Mouse (Mus musculus) heart, postnatal 10 days (tissue): Measurements from ENCODE around the gene Gm49322. TPM values are rescaled to one million over a fixed set of nuclear protein-coding genes. Genes with fewer than 3 reads are reported as not detected.

Source experiments
- DNase-seq, 2 experiments: peaks; one replicate each; pipeline ENCODE4 v3.0.0; 2021
- intact Hi-C: fragments of 180-260 bp; cut with DNase I; formaldehyde crosslinking; loops from one replicate; pipeline ENCODE4 v1.15.1; 2025
- total RNA-seq, 2 experiments: library from RNA; stranded (reverse); gene quantifications; 2 replicates each; pipeline ENCODE4 v1.2.3; 2021

Gene Gm49322
- total RNA-seq, 2 experiments from 2014 or later = 0.98 to 1.2 TPM

- no peak for DNase-seq
- intact Hi-C loops = no loop called here
These were observed 3.6 kb downstream of the Gm49322 start for GRCm38 (mm10) chr10:80609269-80609924.

GRCm38 (mm10) chr10:80610116-80610785, 4.4 kb downstream of the Gm49322 start:
- intact Hi-C loops = loop anchor here (2.0 kb wide), 1 partner anchor 31 kb away; no protein-coding TSS in a partner anchor
- no peak for DNase-seq

- intact Hi-C loops = loop anchor here (1.0 to 2.0 kb wide), 2 partner anchors 32 to 77 kb away; no protein-coding TSS in a partner anchor
These were observed 5.2 kb downstream of the Gm49322 start for GRCm38 (mm10) chr10:80611024-80611423.

GRCm38 (mm10) chr10:80611905-80612304, 6.1 kb downstream of the Gm49322 start:
- no peak for DNase-seq
- intact Hi-C loops = loop anchor here (1.0 to 2.0 kb wide), 2 partner anchors 33 to 76 kb away; no protein-coding TSS in a partner anchor

More at GRCm38 (mm10) chr10:80611024-80611423, 5.2 kb downstream of the Gm49322 start:
- DNase-seq = peak; percentile 58 to 73

GRCm38 (mm10) chr10:80613821-80614220, 8.0 kb downstream of the Gm49322 start:
- intact Hi-C loops = no loop called here

GRCm38 (mm10) chr10:80614351-80614750, 8.5 kb downstream of the Gm49322 start:
- DNase-seq = no peak
- intact Hi-C loops = no loop called here

More at GRCm38 (mm10) chr10:80613821-80614220, 8.0 kb downstream of the Gm49322 start:
- no peak for DNase-seq

GRCm38 (mm10) chr10:80618181-80618580, 12.4 kb downstream of the Gm49322 start:
- intact Hi-C loops = no loop called here
- DNase-seq = peak in 1 of 2 experiments; percentile 56

- intact Hi-C loops = no loop called here
- no peak for DNase-seq
These were observed 13.8 kb downstream of the Gm49322 start for GRCm38 (mm10) chr10:80619465-80620244.

- no peak for DNase-seq
- intact Hi-C loops = no loop called here
These were observed 14.5 kb downstream of the Gm49322 start for GRCm38 (mm10) chr10:80620365-80620764.

GRCm38 (mm10) chr10:80620796-80621689, 15.2 kb downstream of the Gm49322 start:
- intact Hi-C loops = no loop called here
- DNase-seq = no peak

- no peak for DNase-seq
- intact Hi-C loops = no loop called here
These were observed 15.8 kb downstream of the Gm49322 start for GRCm38 (mm10) chr10:80621690-80621939.

- intact Hi-C loops = loop anchor here (2.0 kb wide), 1 partner anchor 43 kb away; no protein-coding TSS in a partner anchor
- DNase-seq = peak; percentile 99
These were observed 16.3 kb downstream of the Gm49322 start for GRCm38 (mm10) chr10:80621940-80622660.

GRCm38 (mm10) chr10:80622661-80623456, 17.0 kb downstream of the Gm49322 start, which contains the start of gene Csnk1g2:
Gene Csnk1g2 (plus strand): TSS chr10:80622838.
- intact Hi-C loops = loop anchor here (2.0 kb wide), 1 partner anchor 44 kb away; no protein-coding TSS in a partner anchor
- peak; percentile 41 to 78 for DNase-seq

- DNase-seq = peak; percentile 72 to 79
- intact Hi-C loops = loop anchor here (2.0 kb wide), 2 partner anchors 31 to 45 kb away; no protein-coding TSS in a partner anchor
These were observed 17.8 kb downstream of the Gm49322 start for GRCm38 (mm10) chr10:80623457-80624191.

- no peak for DNase-seq
- intact Hi-C loops = loop anchor here (2.0 kb wide), 1 partner anchor 29 kb away; no protein-coding TSS in a partner anchor
These were observed 19.9 kb downstream of the Gm49322 start for GRCm38 (mm10) chr10:80625764-80626163.

GRCm38 (mm10) chr10:80627685-80628084, 21.9 kb downstream of the Gm49322 start:
- peak; percentile 71 to 77 for DNase-seq
- intact Hi-C loops = no loop called here

GRCm38 (mm10) chr10:80628925-80629324, 23.1 kb downstream of the Gm49322 start:
- intact Hi-C loops = no loop called here
- DNase-seq = no peak

GRCm38 (mm10) chr10:80635345-80635744, 29.5 kb downstream of the Gm49322 start:
- intact Hi-C loops = no loop called here
- DNase-seq = no peak
